Mouse (Mus musculus): Measurements from ENCODE around the gene Emp3.

GRCm38 (mm10) chr7:45915011-45915410 is 6.2 kb downstream of the Emp3 start:
- TF ChIP-seq EP300 (IDR thresholded peaks at IDR 0.05; ENCODE audit: low read depth) (no peak), CTCF (IDR thresholded peaks at IDR 0.05; ENCODE audit: low read depth) (no peak)

Data from liver, postnatal 0 days (tissue).